Mouse (Mus musculus) neural tube, embryonic 14.5 days (tissue): Measurements from ENCODE around the gene Unc13c. TPM values are rescaled to one million over a fixed set of nuclear protein-coding genes. Genes with fewer than 3 reads are reported as not detected.

Experiments
- ATAC-seq: fragments of 200-750 bp; cut with Nextera tagmentation; 2 replicates; pipeline ENCODE4 v1.8.0; 2017; ENCODE audit warnings: low read depth, mild to moderate bottlenecking, moderate TSS enrichment, moderate library complexity
- H3K27ac ChIP-seq: fragments of 300-500 bp; sonication (generic); 2 replicates; pipeline ENCODE4 v1.5.1; 2014; ENCODE audit warnings: low read depth, mild to moderate bottlenecking, control low read depth, low read length, moderate library complexity, mixed read lengths
- H3K27me3 ChIP-seq: fragments of 300-500 bp; sonication (generic); 2 replicates; pipeline ENCODE4 v1.6.1; 2014; ENCODE audit warnings: low read length; ENCODE audit not compliant: control insufficient read depth, insufficient read depth
- H3K36me3 ChIP-seq: fragments of 300-500 bp; sonication (generic); 2 replicates; pipeline ENCODE4 v1.6.1; 2014; ENCODE audit warnings: low read length, mixed read lengths; ENCODE audit not compliant: control insufficient read depth, insufficient read depth
- H3K4me1 ChIP-seq: fragments of 300-500 bp; sonication (generic); 2 replicates; pipeline ENCODE4 v1.6.1; 2014; ENCODE audit warnings: low read length; ENCODE audit not compliant: control insufficient read depth, insufficient read depth
- H3K4me2 ChIP-seq: fragments of 300-500 bp; sonication (generic); 2 replicates; pipeline ENCODE4 v1.6.1; 2014; ENCODE audit warnings: mild to moderate bottlenecking, low read depth, low read length, control low read depth
- H3K4me3 ChIP-seq: fragments of 300-500 bp; sonication (generic); 2 replicates; pipeline ENCODE4 v1.5.1; 2014; ENCODE audit warnings: low read depth, low read length, control low read depth, mixed read lengths
- H3K9ac ChIP-seq: fragments of 300-500 bp; sonication (generic); replicated peaks from 2 replicates; pipeline ENCODE4 v1.6.1; 2014; ENCODE audit warnings: low read depth, mild to moderate bottlenecking, control low read depth, low read length, mixed read lengths
- H3K9me3 ChIP-seq: fragments of 300-500 bp; sonication (generic); 2 replicates; pipeline ENCODE4 v1.6.1; 2016; ENCODE audit warnings: low read length; ENCODE audit not compliant: control insufficient read depth
- WGBS: fragments of 180-500 bp; shearing (Covaris S2); extraction: QIAGEN DNeasy Blood & Tissue Kit; methylation state at CpG from one replicate; pipeline ENCODE4 v1.1.7; 2014; 5-methylcytosine and 5-hydroxymethylcytosine counted together
- polyA plus RNA-seq: library from polyadenylated mRNA; unstranded; fragments of >200 nt; fragmentation: Nextera tagmentation; extraction: Ambion mirVana; gene quantifications from 2 replicates; pipeline ENCODE4 v1.2.1, GENCODE M21; 2014

The Unc13c gene
- polyA plus RNA-seq, 1 experiment from 2014 or later, result 9.8 TPM

- H3K27me3 ChIP-seq, result no peaks in the 10 kb centered on the region
- 66% methylated on average over 9 of the region's 9 CpGs for WGBS
Measured at GRCm38 (mm10) chr9:73965322-73965915, 3.3 kb downstream of the Unc13c start.

DNA sequence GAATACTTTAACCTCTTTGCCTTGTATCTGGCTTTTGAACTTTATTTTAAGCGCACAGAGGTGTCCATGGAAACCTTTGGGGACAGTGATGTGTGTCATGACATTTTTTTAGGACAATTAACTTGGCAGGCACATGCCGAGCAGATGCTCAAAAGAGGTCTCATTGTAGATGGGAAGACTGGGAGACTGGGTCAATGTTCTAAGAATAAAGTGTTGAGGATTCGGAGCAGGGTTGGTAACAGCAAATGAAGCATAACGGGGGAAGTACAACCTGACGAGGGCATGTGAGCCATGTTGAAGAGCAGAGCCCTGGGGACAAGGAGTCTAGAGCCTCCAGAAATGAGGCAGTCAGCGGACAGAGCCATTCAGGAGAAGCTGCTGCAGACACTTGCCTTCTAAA lies 6.3 kb downstream of the Unc13c start:
- H3K9me3 ChIP-seq, result no peaks in the 10 kb centered on the region
- H3K27ac ChIP-seq, result no peak overlapping the region
- 66% methylated on average over 6 of the region's 6 CpGs for WGBS
- no peak overlapping the region for H3K4me2 ChIP-seq
- no peaks in the 10 kb centered on the region for H3K36me3 ChIP-seq
- H3K4me1 ChIP-seq, result no peaks in the 10 kb centered on the region
- no peaks in the 10 kb centered on the region for H3K27me3 ChIP-seq
- no peak for ATAC-seq
- no peak overlapping the region for H3K9ac ChIP-seq
- H3K4me3 ChIP-seq, result no peak overlapping the region

More at GRCm38 (mm10) chr9:73965322-73965915, 3.3 kb downstream of the Unc13c start:
- H3K9me3 ChIP-seq, result no peaks in the 10 kb centered on the region
- H3K27ac ChIP-seq, result no peak overlapping the region
- H3K4me2 ChIP-seq, result no peak overlapping the region
- ATAC-seq, result no peak
- H3K4me3 ChIP-seq, result no peak overlapping the region
- no peaks in the 10 kb centered on the region for H3K36me3 ChIP-seq
- H3K9ac ChIP-seq, result no peak overlapping the region
- H3K4me1 ChIP-seq, result 0 out of 2 replicates have a peak, but pooled peaks cover 4% of the 10 kb centered on the region

- H3K4me1 ChIP-seq, result no peaks in the 10 kb centered on the region
Measured at GRCm38 (mm10) chr9:73952331-73952730, 16.4 kb downstream of the Unc13c start.

GRCm38 (mm10) chr9:73951586-73951985 lies 17.2 kb downstream of the Unc13c start:
- ATAC-seq, result no peak
- whole genome bisulfite sequencing, result 70% methylated on average over 4 of the region's 4 CpGs
- Histone ChIP-seq H3K9ac (no peak overlapping the region), H3K27ac (no peak overlapping the region), H3K27me3 (no peaks in the 10 kb centered on the region), H3K4me1 (no peaks in the 10 kb centered on the region), H3K4me3 (no peak overlapping the region), H3K9me3 (no peaks in the 10 kb centered on the region), H3K4me2 (no peak overlapping the region), H3K36me3 (no peaks in the 10 kb centered on the region)

More at GRCm38 (mm10) chr9:73952331-73952730, 16.4 kb downstream of the Unc13c start:
- Histone ChIP-seq H3K27me3 (no peaks in the 10 kb centered on the region), H3K27ac (no peak overlapping the region), H3K9ac (no peak overlapping the region), H3K4me3 (no peak overlapping the region), H3K4me2 (no peak overlapping the region), H3K9me3 (no peaks in the 10 kb centered on the region), H3K36me3 (no peaks in the 10 kb centered on the region)
- ATAC-seq, result no peak

GRCm38 (mm10) chr9:73934844-73935243 lies 33.9 kb downstream of the Unc13c start:
- Histone ChIP-seq H3K4me2 (no peak overlapping the region), H3K9me3 (no peaks in the 10 kb centered on the region), H3K27ac (no peak overlapping the region), H3K36me3 (no peaks in the 10 kb centered on the region), H3K9ac (no peak overlapping the region), H3K27me3 (no peaks in the 10 kb centered on the region), H3K4me3 (no peak overlapping the region), H3K4me1 (no peaks in the 10 kb centered on the region)
- ATAC-seq, result no peak
- WGBS, result 63% methylated on average over 4 of the region's 4 CpGs

DNA sequence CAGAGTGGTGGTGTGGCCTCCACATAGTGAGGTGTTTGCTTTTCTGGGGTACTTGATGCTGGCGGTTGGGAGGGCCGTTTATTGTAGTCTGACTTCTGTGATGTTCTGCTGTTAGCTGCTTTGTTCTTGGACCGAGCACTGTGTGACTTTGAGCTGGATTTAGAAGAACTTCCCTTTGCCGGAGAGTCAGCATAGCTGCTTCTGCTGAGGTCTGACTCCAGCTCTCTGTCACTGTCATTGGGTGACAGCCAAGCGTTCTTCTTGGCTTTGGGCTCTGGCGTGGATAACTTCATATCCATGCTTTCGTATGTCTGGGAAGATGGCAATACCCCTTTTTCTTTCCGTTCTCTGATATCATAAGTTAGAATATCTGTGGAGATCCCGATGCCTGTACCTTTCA lies 36.8 kb downstream of the Unc13c start:
- no peaks in the 10 kb centered on the region for H3K27me3 ChIP-seq
- no peaks in the 10 kb centered on the region for H3K4me1 ChIP-seq
- no peaks in the 10 kb centered on the region for H3K9me3 ChIP-seq
- H3K27ac ChIP-seq, result no peak overlapping the region
- no peak overlapping the region for H3K4me3 ChIP-seq
- WGBS, result 94% methylated on average over 9 of the region's 9 CpGs
- no peak for ATAC-seq
- no peak overlapping the region for H3K4me2 ChIP-seq
- no peaks in the 10 kb centered on the region for H3K36me3 ChIP-seq
- H3K9ac ChIP-seq, result no peak overlapping the region

GRCm38 (mm10) chr9:73927276-73927675 lies 41.5 kb downstream of the Unc13c start:
- Histone ChIP-seq H3K4me3 (no peak overlapping the region), H3K9ac (no peak overlapping the region), H3K4me2 (no peak overlapping the region), H3K4me1 (no peaks in the 10 kb centered on the region), H3K27me3 (no peaks in the 10 kb centered on the region), H3K27ac (no peak overlapping the region), H3K36me3 (no peaks in the 10 kb centered on the region), H3K9me3 (no peaks in the 10 kb centered on the region)
- no peak for ATAC-seq
- 75% methylated on average over 2 of the region's 2 CpGs for WGBS

GRCm38 (mm10) chr9:73922449-73923115 lies 46.2 kb downstream of the Unc13c start:
- H3K27me3 ChIP-seq, result no peaks in the 10 kb centered on the region
- no peak overlapping the region for H3K9ac ChIP-seq
- no peaks in the 10 kb centered on the region for H3K9me3 ChIP-seq
- WGBS, result 85% methylated on average over 11 of the region's 11 CpGs
- ATAC-seq, result no peak
- no peaks in the 10 kb centered on the region for H3K4me1 ChIP-seq
- H3K36me3 ChIP-seq, result no peaks in the 10 kb centered on the region
- H3K4me3 ChIP-seq, result no peak overlapping the region
- no peak overlapping the region for H3K4me2 ChIP-seq
- H3K27ac ChIP-seq, result no peak overlapping the region

DNA sequence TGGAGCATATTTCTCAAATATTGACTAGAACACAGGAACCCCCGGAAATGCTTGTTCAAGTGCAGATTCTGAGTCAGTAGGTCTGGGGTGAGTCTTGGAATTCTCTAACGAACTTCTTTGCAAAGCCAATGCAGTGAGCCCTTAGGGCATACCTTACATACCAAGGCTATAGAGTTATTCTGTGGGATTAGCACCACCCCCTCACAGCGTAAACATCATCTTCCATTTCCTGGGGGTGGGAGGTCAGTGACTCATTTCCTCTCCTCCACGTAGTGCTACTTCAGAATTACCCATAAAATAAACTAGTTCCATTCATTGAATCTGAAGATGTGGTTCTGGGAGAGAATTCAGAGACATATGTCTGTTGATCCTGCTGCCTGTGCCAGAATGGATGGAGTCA lies 62.8 kb downstream of the Unc13c start:
- 80% methylated on average over 4 of the region's 4 CpGs for WGBS
- ATAC-seq, result no peak
- no peaks in the 10 kb centered on the region for H3K36me3 ChIP-seq
- H3K27me3 ChIP-seq, result no peaks in the 10 kb centered on the region
- H3K27ac ChIP-seq, result no peak overlapping the region
- H3K9ac ChIP-seq, result no peak overlapping the region
- no peaks in the 10 kb centered on the region for H3K4me1 ChIP-seq
- H3K9me3 ChIP-seq, result no peaks in the 10 kb centered on the region
- H3K4me3 ChIP-seq, result no peak overlapping the region
- no peak overlapping the region for H3K4me2 ChIP-seq
